8 mouse cellular contexts compared by ENCODE assay signal in genomic region chr19:36214188-36214968, GRCm38 (mm10).
A peak's percentile ranks its signal among the peaks of the same experiment; 100 is the strongest.
DNase-seq lines count a peak whose midpoint lies in the region; ATAC-seq and TF ChIP-seq lines count a peak whose summit lies in the region.

No protein-coding gene starts in this region.

- no peaks in the 10 kb centered on the region for H3K9me3 ChIP-seq in forebrain, embryonic 14.5 days (replicated peaks; ENCODE audit: control insufficient read depth, low read length)
- no peaks in the 10 kb centered on the region for H3K9me3 ChIP-seq in hindbrain, embryonic 10.5 days
- no peaks in the 10 kb centered on the region for H3K9me3 ChIP-seq in midbrain, embryonic 14.5 days (ENCODE audit: control insufficient read depth, low read length)
- H3K9me3 ChIP-seq in liver, postnatal 0 days (ENCODE audit: low read length), result no peaks in the 10 kb centered on the region

- peak overlapping the region; percentile 63 for H3K27ac ChIP-seq in forebrain, embryonic 14.5 days (ENCODE audit: low read depth, low read length)
- H3K27ac ChIP-seq in hindbrain, embryonic 10.5 days, result peak overlapping the region; percentile 47
- H3K27ac ChIP-seq in midbrain, embryonic 14.5 days (replicated peaks; ENCODE audit: low read depth, low read length), result no peak overlapping the region
- no peak overlapping the region for H3K27ac ChIP-seq in liver, postnatal 0 days (ENCODE audit: low read depth)

- H3K4me3 ChIP-seq in forebrain, embryonic 14.5 days (ENCODE audit: low read depth, low read length), result no peak overlapping the region
- no peak overlapping the region for H3K4me3 ChIP-seq in hindbrain, embryonic 10.5 days
- no peak overlapping the region for H3K4me3 ChIP-seq in midbrain, embryonic 14.5 days (replicated peaks; ENCODE audit: low read depth, low read length)
- no peak overlapping the region for H3K4me3 ChIP-seq in liver, postnatal 0 days (ENCODE audit: low read depth, low read length)

- peak; percentile 26 for DNase-seq in urinary bladder, postnatal 14 days (ENCODE audit: low spot score)
- DNase-seq in urinary bladder, postnatal 10 days (ENCODE audit: low spot score), result no peak
- peak; percentile 91 for DNase-seq in forebrain, embryonic 14.5 days (ENCODE audit: low spot score)
- DNase-seq in hindbrain, embryonic 10.5 days (ENCODE audit: low spot score), result peak; percentile 51
- DNase-seq in left cerebral cortex, postnatal 14 days (ENCODE audit: low spot score in 2 of 2), result peak; percentile 67 to 68
- peak; percentile 82 for DNase-seq in midbrain, embryonic 14.5 days
- peak; percentile 35 for DNase-seq in yolk sac, embryonic 10.5 days (ENCODE audit: low spot score)
- no peak for DNase-seq in liver, postnatal 0 days

- no peak for TF ChIP-seq CTCF in liver, postnatal 0 days (IDR thresholded peaks at IDR 0.05; ENCODE audit: low read depth)

- no peaks in the 10 kb centered on the region for H3K36me3 ChIP-seq in forebrain, embryonic 14.5 days (ENCODE audit: control insufficient read depth, insufficient read depth, low read length)
- H3K36me3 ChIP-seq in hindbrain, embryonic 10.5 days, result no peaks in the 10 kb centered on the region
- H3K36me3 ChIP-seq in midbrain, embryonic 14.5 days (ENCODE audit: control insufficient read depth, insufficient read depth, low read length), result no peaks in the 10 kb centered on the region
- H3K36me3 ChIP-seq in liver, postnatal 0 days (replicated peaks; ENCODE audit: insufficient read depth, low read length), result no peaks in the 10 kb centered on the region

- H3K4me2 ChIP-seq in forebrain, embryonic 14.5 days (ENCODE audit: low read length), result peak overlapping the region; percentile 16; the same call in 1 of the 2 replicates
- H3K4me2 ChIP-seq in midbrain, embryonic 14.5 days (ENCODE audit: low read length), result no peak overlapping the region
- H3K4me2 ChIP-seq in liver, postnatal 0 days (ENCODE audit: low read depth, low read length), result no peak overlapping the region

- H3K9ac ChIP-seq in forebrain, embryonic 14.5 days (ENCODE audit: low read length), result 0 out of 2 replicates have a peak overlapping the region, but pooled peaks have one; percentile 2
- no peak overlapping the region for H3K9ac ChIP-seq in midbrain, embryonic 14.5 days (replicated peaks; ENCODE audit: low read length)
- H3K9ac ChIP-seq in liver, postnatal 0 days (replicated peaks), result no peak overlapping the region

- peaks cover 20% of the 10 kb centered on the region for H3K4me1 ChIP-seq in forebrain, embryonic 14.5 days (ENCODE audit: control insufficient read depth, insufficient read depth, low read length)
- peaks cover 27% of the 10 kb centered on the region for H3K4me1 ChIP-seq in hindbrain, embryonic 10.5 days (replicated peaks)
- H3K4me1 ChIP-seq in midbrain, embryonic 14.5 days (ENCODE audit: control insufficient read depth, insufficient read depth, low read length), result peaks cover 10% of the 10 kb centered on the region
- H3K4me1 ChIP-seq in liver, postnatal 0 days (ENCODE audit: insufficient read depth), result no peaks in the 10 kb centered on the region

- no peaks in the 10 kb centered on the region for H3K27me3 ChIP-seq in forebrain, embryonic 14.5 days (replicated peaks; ENCODE audit: control insufficient read depth, insufficient read depth, low read length)
- no peaks in the 10 kb centered on the region for H3K27me3 ChIP-seq in hindbrain, embryonic 10.5 days (ENCODE audit: insufficient read depth, poor library complexity, severe bottlenecking)
- no peaks in the 10 kb centered on the region for H3K27me3 ChIP-seq in midbrain, embryonic 14.5 days (ENCODE audit: control insufficient read depth, insufficient read depth, low read length)
- no peaks in the 10 kb centered on the region for H3K27me3 ChIP-seq in liver, postnatal 0 days (ENCODE audit: insufficient read depth, low read length)

- peak; percentile 92 for ATAC-seq in forebrain, embryonic 14.5 days
- ATAC-seq in midbrain, embryonic 14.5 days (ENCODE audit: low FRiP score, low TSS enrichment), result peak; percentile 80; the same call in 1 of the 2 replicates
- no peak for ATAC-seq in liver, postnatal 0 days

- intact Hi-C loops in left cerebral cortex, postnatal 14 days (cut with DNase I), result no loop called here

- 9% methylated on average over 7 of the region's 7 CpGs for WGBS in forebrain, embryonic 14.5 days
- WGBS in hindbrain, embryonic 10.5 days, result 27% methylated on average over 7 of the region's 7 CpGs
- 18% methylated on average over 7 of the region's 7 CpGs for WGBS in midbrain, embryonic 14.5 days
- 59% methylated on average over 7 of the region's 7 CpGs for WGBS in liver, postnatal 0 days (ENCODE audit: insufficient replicate concordance)

- no peak for TF ChIP-seq EP300 in liver, postnatal 0 days (IDR thresholded peaks at IDR 0.05; ENCODE audit: low read depth)

Comparison
In these comparisons a context has a peak if more than half of its experiments do, and no peak if none do; other contexts are left out.
1. DNase-seq: peak in urinary bladder, postnatal 14 days (single experiment), forebrain, embryonic 14.5 days (single experiment), hindbrain, embryonic 10.5 days (single experiment), left cerebral cortex, postnatal 14 days (2 of 2), midbrain, embryonic 14.5 days (single experiment) and yolk sac, embryonic 10.5 days (single experiment); none in urinary bladder, postnatal 10 days (single experiment) and liver, postnatal 0 days (single experiment).
2. H3K27ac ChIP-seq: peak in forebrain, embryonic 14.5 days (single experiment) and hindbrain, embryonic 10.5 days (single experiment); none in midbrain, embryonic 14.5 days (single experiment) and liver, postnatal 0 days (single experiment).